Mouse (Mus musculus): ENCODE results near the gene Cltc. TPM values are rescaled to one million over a fixed set of nuclear protein-coding genes. Genes with fewer than 3 reads are reported as not detected.

Gene Cltc
- polyA plus RNA-seq, 1 experiment from 2014 or later: 159 TPM

- Histone ChIP-seq H3K9me3 (no peaks in the 10 kb centered on the region), H3K27me3 (no peaks in the 10 kb centered on the region), H3K4me2 (no peak overlapping the region), H3K4me3 (replicated peaks) (no peak overlapping the region), H3K9ac (no peak overlapping the region), H3K36me3 (replicated peaks) (peaks cover 21% of the 10 kb centered on the region; the same call in 1 of the 2 replicates), H3K4me1 (no peaks in the 10 kb centered on the region), H3K27ac (no peak overlapping the region)
- WGBS: 95% methylated on average over 4 of the region's 4 CpGs
- no peak for ATAC-seq (ENCODE audit: low FRiP score)
Observed at GRCm38 (mm10) chr11:86734993-86735392, 22.4 kb downstream of the Cltc start.

- Histone ChIP-seq H3K36me3 (replicated peaks) (peaks cover 23% of the 10 kb centered on the region), H3K27ac (no peak overlapping the region), H3K9ac (no peak overlapping the region), H3K4me3 (replicated peaks) (no peak overlapping the region), H3K4me2 (no peak overlapping the region), H3K9me3 (no peaks in the 10 kb centered on the region), H3K4me1 (no peaks in the 10 kb centered on the region), H3K27me3 (no peaks in the 10 kb centered on the region)
- ATAC-seq (ENCODE audit: low FRiP score): no peak
- 77% methylated on average over 10 of the region's 10 CpGs for WGBS
Observed at GRCm38 (mm10) chr11:86734241-86734939, 23.0 kb downstream of the Cltc start.

- H3K27ac ChIP-seq: no peak overlapping the region
- ATAC-seq (ENCODE audit: low FRiP score): no peak
- H3K9ac ChIP-seq: no peak overlapping the region
- no peaks in the 10 kb centered on the region for H3K4me1 ChIP-seq
- no peak overlapping the region for H3K4me2 ChIP-seq
- H3K4me3 ChIP-seq (replicated peaks): no peak overlapping the region
- no peaks in the 10 kb centered on the region for H3K9me3 ChIP-seq
- H3K36me3 ChIP-seq (replicated peaks): peaks cover 39% of the 10 kb centered on the region
- WGBS: 93% methylated on average over 2 of the region's 2 CpGs
- no peaks in the 10 kb centered on the region for H3K27me3 ChIP-seq
Observed at GRCm38 (mm10) chr11:86731443-86731842, 25.9 kb downstream of the Cltc start.

GRCm38 (mm10) chr11:86725607-86726006, 31.8 kb downstream of the Cltc start:
- Histone ChIP-seq H3K4me2 (no peak overlapping the region), H3K36me3 (replicated peaks) (peaks cover 52% of the 10 kb centered on the region), H3K9ac (no peak overlapping the region), H3K9me3 (no peaks in the 10 kb centered on the region), H3K27ac (no peak overlapping the region), H3K4me1 (no peaks in the 10 kb centered on the region), H3K27me3 (no peaks in the 10 kb centered on the region), H3K4me3 (replicated peaks) (no peak overlapping the region)
- no peak for ATAC-seq (ENCODE audit: low FRiP score)

GRCm38 (mm10) chr11:86724982-86725381, 32.4 kb downstream of the Cltc start:
- H3K4me3 ChIP-seq (replicated peaks): no peak overlapping the region
- no peak overlapping the region for H3K27ac ChIP-seq
- no peak overlapping the region for H3K9ac ChIP-seq
- H3K4me1 ChIP-seq: no peaks in the 10 kb centered on the region
- WGBS: 95% methylated on average over 7 of the region's 7 CpGs
- no peaks in the 10 kb centered on the region for H3K9me3 ChIP-seq
- no peaks in the 10 kb centered on the region for H3K27me3 ChIP-seq
- no peak for ATAC-seq (ENCODE audit: low FRiP score)
- H3K4me2 ChIP-seq: no peak overlapping the region
- H3K36me3 ChIP-seq (replicated peaks): peaks cover 58% of the 10 kb centered on the region

GRCm38 (mm10) chr11:86724004-86724403, 33.4 kb downstream of the Cltc start:
- no peak overlapping the region for H3K27ac ChIP-seq
- H3K4me2 ChIP-seq: no peak overlapping the region
- no peak overlapping the region for H3K4me3 ChIP-seq (replicated peaks)
- WGBS: 92% methylated on average over 3 of the region's 3 CpGs
- no peaks in the 10 kb centered on the region for H3K4me1 ChIP-seq
- no peaks in the 10 kb centered on the region for H3K27me3 ChIP-seq
- H3K9ac ChIP-seq: no peak overlapping the region
- no peak for ATAC-seq (ENCODE audit: low FRiP score)
- no peaks in the 10 kb centered on the region for H3K9me3 ChIP-seq
- H3K36me3 ChIP-seq (replicated peaks): peaks cover 61% of the 10 kb centered on the region

GRCm38 (mm10) chr11:86719390-86719789, 38.0 kb downstream of the Cltc start:
- Histone ChIP-seq H3K27ac (no peak overlapping the region), H3K36me3 (replicated peaks) (peaks cover 63% of the 10 kb centered on the region), H3K27me3 (no peaks in the 10 kb centered on the region)

GRCm38 (mm10) chr11:86718369-86718768, 39.0 kb downstream of the Cltc start:
- Histone ChIP-seq H3K36me3 (replicated peaks) (peaks cover 61% of the 10 kb centered on the region), H3K27ac (no peak overlapping the region), H3K9me3 (no peaks in the 10 kb centered on the region), H3K4me2 (no peak overlapping the region), H3K9ac (no peak overlapping the region), H3K27me3 (no peaks in the 10 kb centered on the region), H3K4me3 (replicated peaks) (no peak overlapping the region), H3K4me1 (no peaks in the 10 kb centered on the region)
- 97% methylated on average over 3 of the region's 3 CpGs for WGBS
- no peak for ATAC-seq (ENCODE audit: low FRiP score)

More at GRCm38 (mm10) chr11:86719390-86719789, 38.0 kb downstream of the Cltc start:
- Histone ChIP-seq H3K4me1 (no peaks in the 10 kb centered on the region), H3K4me3 (replicated peaks) (no peak overlapping the region), H3K4me2 (no peak overlapping the region), H3K9me3 (no peaks in the 10 kb centered on the region), H3K9ac (no peak overlapping the region)
- no peak for ATAC-seq (ENCODE audit: low FRiP score)
- WGBS: 94% methylated on average over 8 of the region's 8 CpGs

GRCm38 (mm10) chr11:86717306-86718065, 39.9 kb downstream of the Cltc start:
- WGBS: 92% methylated on average over 6 of the region's 6 CpGs
- no peaks in the 10 kb centered on the region for H3K4me1 ChIP-seq
- no peaks in the 10 kb centered on the region for H3K27me3 ChIP-seq
- peaks cover 60% of the 10 kb centered on the region for H3K36me3 ChIP-seq (replicated peaks)
- no peak overlapping the region for H3K4me3 ChIP-seq (replicated peaks)
- H3K27ac ChIP-seq: no peak overlapping the region
- H3K4me2 ChIP-seq: no peak overlapping the region
- no peak for ATAC-seq (ENCODE audit: low FRiP score)
- H3K9me3 ChIP-seq: no peaks in the 10 kb centered on the region
- H3K9ac ChIP-seq: no peak overlapping the region

GRCm38 (mm10) chr11:86714606-86715005, 42.8 kb downstream of the Cltc start:
- Histone ChIP-seq H3K27me3 (no peaks in the 10 kb centered on the region), H3K4me2 (no peak overlapping the region), H3K36me3 (replicated peaks) (peaks cover 70% of the 10 kb centered on the region), H3K4me3 (replicated peaks) (no peak overlapping the region), H3K27ac (no peak overlapping the region), H3K9ac (no peak overlapping the region), H3K9me3 (no peaks in the 10 kb centered on the region), H3K4me1 (no peaks in the 10 kb centered on the region)
- no peak for ATAC-seq (ENCODE audit: low FRiP score)

GRCm38 (mm10) chr11:86701151-86701550, 56.2 kb downstream of the Cltc start:
- Histone ChIP-seq H3K4me3 (replicated peaks) (no peak overlapping the region), H3K4me1 (no peaks in the 10 kb centered on the region), H3K9me3 (no peaks in the 10 kb centered on the region), H3K36me3 (replicated peaks) (peaks cover 86% of the 10 kb centered on the region), H3K9ac (no peak overlapping the region), H3K4me2 (no peak overlapping the region), H3K27ac (no peak overlapping the region), H3K27me3 (no peaks in the 10 kb centered on the region)
- WGBS: 89% methylated on average over 4 of the region's 4 CpGs
- ATAC-seq (ENCODE audit: low FRiP score): no peak

- ATAC-seq (ENCODE audit: low FRiP score): no peak
- Histone ChIP-seq H3K27me3 (no peaks in the 10 kb centered on the region), H3K27ac (no peak overlapping the region), H3K9me3 (no peaks in the 10 kb centered on the region), H3K4me1 (no peaks in the 10 kb centered on the region), H3K4me3 (replicated peaks) (no peak overlapping the region), H3K36me3 (replicated peaks) (peaks cover 79% of the 10 kb centered on the region), H3K4me2 (no peak overlapping the region), H3K9ac (no peak overlapping the region)
- WGBS: 64% methylated on average over 4 of the region's 4 CpGs
Observed at GRCm38 (mm10) chr11:86695461-86695860, 61.9 kb downstream of the Cltc start.

GRCm38 (mm10) chr11:86692546-86692945, 64.8 kb downstream of the Cltc start:
- peaks cover 75% of the 10 kb centered on the region for H3K36me3 ChIP-seq (replicated peaks)
- no peak overlapping the region for H3K4me2 ChIP-seq
- H3K4me3 ChIP-seq (replicated peaks): no peak overlapping the region
- no peaks in the 10 kb centered on the region for H3K9me3 ChIP-seq
- ATAC-seq (ENCODE audit: low FRiP score): no peak
- H3K4me1 ChIP-seq: no peaks in the 10 kb centered on the region
- H3K27me3 ChIP-seq: no peaks in the 10 kb centered on the region
- H3K9ac ChIP-seq: no peak overlapping the region
- WGBS: 93% methylated on average over 2 of the region's 2 CpGs
- H3K27ac ChIP-seq: no peak overlapping the region

Measured in forebrain, embryonic 12.5 days (tissue).